Mouse (Mus musculus) brain, adult 2 months (tissue): Measurements from ENCODE around the gene Gfod2.

ENCODE experiments used
- DNase-seq: peaks from one replicate; pipeline ENCODE4 v3.0.0; 2011; ENCODE audit warnings: low read depth, low spot score

The Gfod2 gene

DNA sequence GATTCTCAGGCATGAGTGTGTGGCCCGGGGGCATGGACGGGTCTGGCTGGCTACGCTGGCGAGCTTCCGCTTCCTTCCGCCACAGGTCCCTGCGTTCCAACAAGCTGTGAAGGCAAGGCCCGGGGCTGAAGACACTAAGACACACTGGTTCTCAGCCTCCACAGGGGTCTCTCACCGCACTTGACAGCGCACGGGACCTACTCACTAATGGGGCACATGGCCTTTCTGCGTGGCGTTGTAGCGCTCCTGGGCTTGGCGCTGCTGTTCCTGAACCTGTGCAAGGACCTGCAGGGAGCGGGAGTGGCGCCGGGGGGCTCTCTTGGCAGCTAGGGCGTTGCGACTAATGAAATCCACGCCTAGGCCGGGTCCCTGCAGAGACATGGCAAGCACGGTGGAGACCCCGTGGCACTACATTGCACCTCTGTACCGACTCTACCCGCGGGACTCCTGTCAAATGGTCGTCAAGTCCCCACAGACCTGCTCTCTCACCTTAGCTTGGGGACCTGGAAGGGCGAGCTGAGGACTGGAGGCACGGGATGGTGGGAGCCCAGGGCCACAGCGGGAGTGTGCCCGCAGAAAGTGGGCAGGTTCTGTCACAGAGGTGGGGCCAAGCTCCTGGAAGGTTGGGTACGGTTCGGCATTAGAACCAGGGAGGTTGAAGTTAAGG is 54.2 kb downstream of the Gfod2 start:
- DNase-seq, result no peak

- DNase-seq, result peak; percentile 57
These were observed 55.6 kb downstream of the Gfod2 start for GRCm38 (mm10) chr8:105702731-105703415.

- DNase-seq, result peak; percentile 65
These were observed 56.5 kb downstream of the Gfod2 start for GRCm38 (mm10) chr8:105702001-105702401.

- DNase-seq, result peak; percentile 97
These were observed 57.3 kb downstream of the Gfod2 start, which contains the start of the genes Acd and Pard6a for GRCm38 (mm10) chr8:105700966-105701824. Gene Acd (minus strand): TSS chr8:105701102. Gene Pard6a (plus strand): TSS chr8:105701148.

- peak; percentile 83 for DNase-seq
These were observed 57.9 kb downstream of the Gfod2 start for GRCm38 (mm10) chr8:105700566-105700965.

GRCm38 (mm10) chr8:105699488-105700215 is 58.8 kb downstream of the Gfod2 start:
- no peak for DNase-seq

GRCm38 (mm10) chr8:105698734-105699133 is 59.7 kb downstream of the Gfod2 start:
- DNase-seq, result no peak

- DNase-seq, result no peak
These were observed 61.2 kb downstream of the Gfod2 start for GRCm38 (mm10) chr8:105697196-105697780.

GRCm38 (mm10) chr8:105695080-105695780 is 63.2 kb downstream of the Gfod2 start:
- no peak for DNase-seq

DNA sequence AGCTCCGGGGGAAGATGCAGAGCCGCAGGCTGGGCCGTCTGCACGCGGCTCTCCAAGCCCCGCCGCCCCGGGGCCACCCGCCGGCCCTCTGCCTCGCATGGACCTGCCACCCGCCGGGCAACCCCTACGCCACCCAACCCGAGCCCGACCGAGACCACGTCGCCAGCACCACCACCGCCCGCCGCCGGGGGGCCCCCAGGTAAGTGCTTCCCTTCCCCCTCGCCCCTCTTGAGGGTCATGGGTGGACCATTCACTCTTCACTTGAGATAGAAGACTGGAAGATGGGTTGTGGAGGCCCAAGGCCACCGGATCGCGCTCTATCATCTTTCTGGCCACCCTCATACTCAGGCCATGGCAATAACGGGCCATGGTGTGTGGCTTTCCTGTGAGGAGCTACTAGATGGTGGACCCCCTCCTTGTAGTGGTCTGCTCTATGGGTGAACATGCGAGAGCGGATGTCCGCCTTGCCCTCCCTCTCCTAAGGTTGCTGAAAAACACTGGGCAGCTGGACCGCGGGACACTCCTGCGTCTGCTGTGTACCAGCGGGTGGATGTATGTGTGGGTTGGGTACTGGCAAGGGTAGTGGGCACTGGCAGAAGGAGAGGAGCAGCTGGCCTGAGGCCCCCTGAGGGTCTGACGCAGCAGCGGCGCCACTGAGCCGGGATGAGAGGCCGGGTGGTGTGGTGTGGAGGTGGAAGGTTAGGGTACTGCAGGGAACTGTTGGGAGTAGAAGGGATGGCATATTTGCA is 64.2 kb downstream of the Gfod2 start:
- DNase-seq, result peak; percentile 72

DNA sequence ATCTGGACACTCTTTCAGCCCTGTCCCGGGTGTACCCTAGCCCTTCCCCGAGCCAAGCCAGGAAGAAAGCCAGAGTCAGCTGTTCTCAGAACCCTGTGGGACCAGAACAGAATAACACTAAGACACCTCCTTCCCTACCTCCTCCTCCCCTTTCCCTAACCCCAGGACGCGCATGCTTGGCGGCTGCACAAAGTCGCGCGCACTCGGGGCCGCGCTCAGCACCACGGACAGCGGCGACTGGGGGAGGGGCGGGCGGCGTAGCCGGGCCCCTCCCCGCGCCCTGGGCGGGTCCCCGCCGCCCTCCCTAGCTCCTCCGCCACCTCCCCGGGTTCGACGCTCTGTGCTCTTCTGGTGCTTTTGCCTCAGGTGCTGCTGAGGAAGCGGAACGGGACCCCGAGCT is 64.8 kb downstream of the Gfod2 start:
- DNase-seq, result peak; percentile 91

- DNase-seq, result no peak
These were observed 65.8 kb downstream of the Gfod2 start for GRCm38 (mm10) chr8:105692449-105693182.

GRCm38 (mm10) chr8:105690978-105691377 is 67.5 kb downstream of the Gfod2 start:
- DNase-seq, result no peak

- no peak for DNase-seq
These were observed 68.5 kb downstream of the Gfod2 start for GRCm38 (mm10) chr8:105689983-105690360.

- no peak for DNase-seq
These were observed 69.0 kb downstream of the Gfod2 start for GRCm38 (mm10) chr8:105689256-105689982.

DNA sequence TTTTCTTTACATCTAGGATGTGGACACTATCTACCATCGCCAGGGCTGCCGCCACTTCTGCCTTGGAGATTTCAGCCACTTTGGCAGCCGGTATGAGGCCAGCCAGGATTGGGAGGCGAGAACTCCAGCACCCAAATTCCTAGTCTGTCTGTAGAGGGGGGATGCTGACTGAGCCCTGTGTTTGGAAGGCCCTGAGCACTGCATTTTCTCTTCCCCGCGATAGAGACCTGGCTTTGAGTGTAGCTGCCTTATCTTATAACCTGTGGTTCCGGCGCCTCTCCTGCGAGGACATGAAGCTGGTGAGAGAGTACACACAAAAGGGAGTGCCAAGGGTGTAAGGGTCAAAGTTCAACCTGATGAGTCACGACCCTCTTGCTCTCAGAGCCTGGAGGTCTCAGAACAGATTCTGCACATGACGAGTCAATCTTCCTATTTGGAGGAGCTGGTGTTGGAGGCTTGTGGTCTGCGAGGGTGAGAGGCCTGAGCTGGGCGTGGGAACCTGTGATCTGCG is 70.2 kb downstream of the Gfod2 start:
- no peak for DNase-seq

DNA sequence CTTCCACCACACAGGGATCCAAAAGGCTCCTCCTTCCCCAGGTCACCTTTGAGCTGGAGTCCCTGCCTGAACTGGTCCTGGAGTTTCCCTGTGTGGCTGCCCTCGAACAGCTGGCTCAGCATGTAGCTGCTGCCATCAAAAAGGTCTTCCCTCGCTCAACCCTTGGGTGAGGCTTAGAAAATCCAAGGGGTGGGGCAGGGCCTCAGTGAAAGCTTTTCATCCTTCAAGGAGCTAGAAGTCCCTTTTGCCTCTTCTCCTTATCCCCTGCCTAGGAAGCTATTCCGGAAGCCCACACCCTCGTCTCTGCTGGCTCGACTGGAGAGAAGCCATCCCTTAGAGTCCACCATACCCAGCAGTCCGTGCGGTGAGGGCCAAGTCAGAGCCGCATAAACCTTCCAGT is 71.0 kb downstream of the Gfod2 start:
- no peak for DNase-seq

GRCm38 (mm10) chr8:105686551-105686950 is 71.9 kb downstream of the Gfod2 start:
- DNase-seq, result no peak
